Mouse (Mus musculus) MEL (cell line): ENCODE results near the gene Lpcat2b. TPM values are rescaled to one million over a fixed set of nuclear protein-coding genes. Genes with fewer than 3 reads are reported as not detected.

Source experiments
- DNase-seq: peaks from one replicate; pipeline ENCODE4 v3.0.0; 2011; ENCODE audit warnings: low read depth, low spot score
- H3K27ac ChIP-seq: 2 replicates; pipeline ENCODE4 v1.5.1; 2012; ENCODE audit warnings: low read depth, mild to moderate bottlenecking, control low read depth, low read length, moderate library complexity; ENCODE audit not compliant: control insufficient read depth
- H3K27me3 ChIP-seq, 2 experiments: fragments of 150-350 bp in 1 of 2; sonication (generic) in 1 of 2; 2 replicates each; pipeline ENCODE4 v1.6.1; 2012; ENCODE audit warnings: low read length in 2 of 2, mild to moderate bottlenecking in 2 of 2, improper control_type of control experiment in 1 of 2, moderate library complexity in 1 of 2; ENCODE audit not compliant: insufficient read depth in 2 of 2, control insufficient read depth in 1 of 2
- H3K36me3 ChIP-seq, 2 experiments: 2 replicates each; pipeline ENCODE4 v1.6.1; 2012 to 2014; ENCODE audit warnings: low read length in 2 of 2, improper control_type of control experiment in 1 of 2, inconsistent platforms in 1 of 2, mild to moderate bottlenecking in 1 of 2; ENCODE audit not compliant: insufficient read depth in 2 of 2, control insufficient read depth in 1 of 2
- H3K4me1 ChIP-seq, 2 experiments: fragments of 150-350 bp in 1 of 2; sonication (generic) in 1 of 2; 2 replicates each; pipeline ENCODE4 v1.6.1; 2012; ENCODE audit warnings: low read length in 2 of 2, improper control_type of control experiment in 1 of 2, mild to moderate bottlenecking in 1 of 2; ENCODE audit not compliant: insufficient read depth in 2 of 2, control insufficient read depth in 1 of 2
- H3K4me3 ChIP-seq, 2 experiments: fragments of 150-350 bp in 1 of 2; sonication (generic) in 1 of 2; 2 replicates each; pipeline ENCODE4 v1.5.1; 2012; ENCODE audit warnings: low read depth in 2 of 2, low read length in 2 of 2, mild to moderate bottlenecking in 2 of 2, moderate library complexity in 2 of 2, control low read depth in 1 of 2, improper control_type of control experiment in 1 of 2; ENCODE audit not compliant: control insufficient read depth in 1 of 2, insufficient read depth in 1 of 2
- H3K79me2 ChIP-seq: 2 replicates; pipeline ENCODE4 v1.6.1; 2012; ENCODE audit warnings: mild to moderate bottlenecking, low read length, moderate library complexity; ENCODE audit not compliant: control insufficient read depth, poor library complexity, insufficient read depth
- H3K9ac ChIP-seq: 2 replicates; pipeline ENCODE4 v1.6.1; 2012; ENCODE audit warnings: low read depth, mild to moderate bottlenecking, control low read depth, low read length, moderate library complexity; ENCODE audit not compliant: control insufficient read depth, poor library complexity, severe bottlenecking
- H3K9me3 ChIP-seq: fragments of 150-350 bp; sonication (generic); replicated peaks from 2 replicates; pipeline ENCODE4 v1.6.1; 2012; ENCODE audit warnings: mild to moderate bottlenecking, low read length, improper control_type of control experiment, moderate library complexity; ENCODE audit not compliant: insufficient read depth
- CHD1 ChIP-seq: IDR thresholded peaks from 2 replicates; pipeline ENCODE4 v1.6.1; 2012; ENCODE audit warnings: low read depth, mild to moderate bottlenecking, inconsistent platforms, low read length, improper control_type of control experiment
- CTCF ChIP-seq, 3 experiments: IDR thresholded peaks in 2 of 3; conservative IDR thresholded peaks in 1 of 3; 2 replicates each; pipeline ENCODE4 v1.5.1; 2011 to 2012; ENCODE audit warnings: low read length in 3 of 3, low read depth in 2 of 3, mild to moderate bottlenecking in 2 of 3, improper control_type of control experiment in 1 of 3, inconsistent platforms in 1 of 3, mixed read lengths in 1 of 3, moderate library complexity in 1 of 3; ENCODE audit not compliant: control insufficient read depth in 1 of 3, insufficient read depth in 1 of 3, poor library complexity in 1 of 3, severe bottlenecking in 1 of 3
- ELF1 ChIP-seq: IDR thresholded peaks from 2 replicates; pipeline ENCODE4 v1.6.1; 2014; ENCODE audit warnings: low read depth, mild to moderate bottlenecking, inconsistent platforms, low read length, improper control_type of control experiment, moderate library complexity
- EP300 ChIP-seq, 2 experiments: IDR thresholded peaks; 2 replicates each; pipeline ENCODE4 v1.6.1; 2011; ENCODE audit warnings: improper control_type of control experiment in 2 of 2, low read length in 2 of 2, low read depth in 1 of 2, mild to moderate bottlenecking in 1 of 2
- ETS1 ChIP-seq: IDR thresholded peaks from 2 replicates; pipeline ENCODE4 v1.6.1; 2012; ENCODE audit warnings: low read depth, mild to moderate bottlenecking, inconsistent platforms, low read length, improper control_type of control experiment, moderate library complexity
- HCFC1 ChIP-seq: IDR thresholded peaks from 2 replicates; pipeline ENCODE4 v1.6.1; 2012; ENCODE audit warnings: low read depth, mild to moderate bottlenecking, inconsistent platforms, low read length, improper control_type of control experiment, moderate library complexity
- JUND ChIP-seq: IDR thresholded peaks from 2 replicates; pipeline ENCODE4 v1.6.1; 2011; ENCODE audit warnings: low read depth, mild to moderate bottlenecking, improper control_type of control experiment, low read length
- KAT2A ChIP-seq: conservative IDR thresholded peaks from 2 replicates; pipeline ENCODE4 v1.6.1; 2012; ENCODE audit warnings: low read depth, low read length, improper control_type of control experiment, inconsistent platforms
- MAX ChIP-seq: IDR thresholded peaks from 2 replicates; pipeline ENCODE4 v1.6.1; 2011; ENCODE audit warnings: low read length, improper control_type of control experiment
- MYC ChIP-seq: IDR thresholded peaks from 2 replicates; pipeline ENCODE4 v1.6.1; 2011; ENCODE audit warnings: low read depth, mild to moderate bottlenecking, low read length, improper control_type of control experiment, moderate library complexity
- POLR2AphosphoS2 ChIP-seq: IDR thresholded peaks from 2 replicates; pipeline ENCODE4 v1.6.1; 2011; ENCODE audit warnings: low read length, improper control_type of control experiment
- RCOR1 ChIP-seq: IDR thresholded peaks from 2 replicates; pipeline ENCODE4 v1.6.1; 2012; ENCODE audit warnings: low read depth, mild to moderate bottlenecking, inconsistent platforms, low read length, improper control_type of control experiment
- SIN3A ChIP-seq: IDR thresholded peaks from 2 replicates; pipeline ENCODE4 v1.6.1; 2012; ENCODE audit warnings: low read length, improper control_type of control experiment, inconsistent platforms
- TCF12 ChIP-seq: IDR thresholded peaks from 2 replicates; pipeline ENCODE4 v1.6.1; 2014; ENCODE audit warnings: low read depth, mild to moderate bottlenecking, inconsistent platforms, low read length, improper control_type of control experiment, moderate library complexity
- USF1 ChIP-seq: IDR thresholded peaks from 2 replicates; pipeline ENCODE4 v1.6.1; 2014; ENCODE audit warnings: low read depth, mild to moderate bottlenecking, inconsistent platforms, low read length, improper control_type of control experiment, moderate library complexity
- USF2 ChIP-seq, 2 experiments: IDR thresholded peaks; 2 replicates each; pipeline ENCODE4 v1.6.1; 2011 to 2012; ENCODE audit warnings: improper control_type of control experiment in 2 of 2, low read length in 2 of 2, borderline replicate concordance in 1 of 2, inconsistent platforms in 1 of 2, low read depth in 1 of 2, mild to moderate bottlenecking in 1 of 2; ENCODE audit not compliant: insufficient read depth in 1 of 2
- ZNF384 ChIP-seq: IDR thresholded peaks from 2 replicates; pipeline ENCODE4 v1.6.1; 2012; ENCODE audit warnings: low read depth, mild to moderate bottlenecking, inconsistent platforms, low read length, improper control_type of control experiment
- polyA plus RNA-seq, 2 experiments: library from polyadenylated mRNA; stranded (reverse) in 1 of 2; unstranded in 1 of 2; fragments of >175 nt in 1 of 2; fragments of >200 nt in 1 of 2; gene quantifications; 2 replicates each; pipeline versions ENCODE4 v1.2.1 to v1.2.4; 2012; ENCODE audit warnings: low replicate concordance in 2 of 2, low read depth in 1 of 2; ENCODE audit not compliant: insufficient read length in 2 of 2, insufficient read depth in 1 of 2, missing spikeins in 1 of 2
- total RNA-seq: library from RNA; depleted of rRNA; stranded (reverse); fragments of 300-350 nt; gene quantifications from 2 replicates; pipeline ENCODE4 v1.2.3, GENCODE M21; 2012

Gene Lpcat2b
- total and polyA plus RNA-seq, 3 experiments, result not detected

DNA sequence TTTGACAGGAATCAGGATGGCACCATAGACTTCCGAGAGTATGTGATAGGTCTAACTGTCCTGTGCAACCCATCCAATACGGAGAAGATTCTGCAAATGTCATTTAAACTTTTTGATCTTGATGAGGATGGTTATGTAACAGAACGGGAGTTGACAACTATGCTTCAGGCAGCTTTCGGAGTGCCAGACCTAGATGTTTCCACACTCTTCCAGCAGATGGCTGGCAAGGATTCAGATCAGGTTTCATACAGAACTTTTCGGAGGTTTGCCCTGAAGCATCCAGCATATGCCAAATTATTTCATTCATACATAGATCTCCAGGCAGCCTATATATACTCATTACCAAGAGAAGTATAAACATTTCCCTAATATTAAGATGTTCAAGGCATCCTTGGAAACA is 2.7 kb downstream of the Lpcat2b start:
- no peak for TF ChIP-seq POLR2AphosphoS2
- no peak for TF ChIP-seq JUND
- no peak for TF ChIP-seq USF1
- H3K79me2 ChIP-seq, result no peaks in the 10 kb centered on the region; the same call in 1 of the 2 replicates
- H3K4me3 ChIP-seq, result no peak overlapping the region
- DNase-seq, result no peak
- no peaks in the 10 kb centered on the region for H3K9me3 ChIP-seq
- peaks cover 7 to 18% of the 10 kb centered on the region in 2 experiments for H3K4me1 ChIP-seq
- H3K9ac ChIP-seq, result no peak overlapping the region
- no peaks in the 10 kb centered on the region; a peak in 1 of 4 replicates for H3K27me3 ChIP-seq
- H3K27ac ChIP-seq, result no peak overlapping the region
- peaks cover 0 to 21% of the 10 kb centered on the region in 2 experiments; a peak in 2 of 4 replicates for H3K36me3 ChIP-seq

DNA sequence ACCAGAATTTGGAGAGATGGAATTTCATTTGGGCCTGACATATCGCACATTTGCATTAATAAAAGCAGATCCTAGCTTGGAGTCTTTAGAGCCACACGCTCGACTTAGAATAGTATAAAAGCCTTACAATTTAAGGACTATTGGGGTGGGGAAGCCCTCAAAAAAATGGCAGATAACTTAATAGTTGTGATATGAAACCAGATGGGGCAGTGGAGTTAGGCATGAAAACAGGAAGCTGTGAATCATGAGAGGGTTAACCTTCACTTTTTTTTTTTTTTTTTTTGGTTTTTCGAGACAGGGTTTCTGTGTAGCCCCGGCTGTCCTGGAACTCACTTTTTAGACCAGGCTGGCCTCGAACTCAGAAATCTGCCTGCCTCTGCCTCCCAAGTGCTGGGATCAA is 4.8 kb downstream of the Lpcat2b start:
- H3K79me2 ChIP-seq, result no peaks in the 10 kb centered on the region; the same call in 1 of the 2 replicates
- TF ChIP-seq MYC (0 out of 2 replicates have a peak, but pooled peaks have one; percentile 20), EP300 (IDR thresholded peaks at IDR 0.05; ENCODE audit: low read depth in 1 of 2, low read length in 2 of 2) (peak; percentile 28 to 37; a peak in 3 of 4 replicates), JUND (no peak), USF2 (IDR thresholded peaks at IDR 0.05; ENCODE audit: borderline replicate concordance in 1 of 2, insufficient read depth in 1 of 2, low read depth in 1 of 2, low read length in 2 of 2) (no peak), ETS1 (peak; percentile 45; the same call in 1 of the 2 replicates), SIN3A (0 out of 2 replicates have a peak, but pooled peaks have one; percentile 59), ZNF384 (peak; percentile 94), KAT2A (no peak), CTCF (IDR thresholded peaks at IDR 0.05 in 2 of 3, conservative IDR thresholded peaks at IDR 0.05 in 1 of 3; ENCODE audit: control insufficient read depth in 1 of 3, insufficient read depth in 1 of 3, low read depth in 2 of 3, low read length in 3 of 3, poor library complexity in 1 of 3, severe bottlenecking in 1 of 3) (no peak), TCF12 (peak; percentile 29; the same call in 1 of the 2 replicates), MAX (no peak), CHD1 (0 out of 2 replicates have a peak, but pooled peaks have one; percentile 60), ELF1 (peak; percentile 31; the same call in 1 of the 2 replicates), HCFC1 (peak; percentile 16; the same call in 1 of the 2 replicates), RCOR1 (0 out of 2 replicates have a peak, but pooled peaks have one; percentile 15)
- H3K9ac ChIP-seq, result peak overlapping the region; percentile 34
- peak overlapping the region; percentile 65 for H3K27ac ChIP-seq
- H3K4me3 ChIP-seq, result no peak overlapping the region; a peak in 1 of 4 replicates
- no peaks in the 10 kb centered on the region for H3K9me3 ChIP-seq
- peaks cover 7 to 18% of the 10 kb centered on the region in 2 experiments for H3K4me1 ChIP-seq
- peak; percentile 68 for DNase-seq
- H3K36me3 ChIP-seq, result peaks cover 0 to 21% of the 10 kb centered on the region in 2 experiments; a peak in 2 of 4 replicates
- no peaks in the 10 kb centered on the region for H3K27me3 ChIP-seq
